Mouse (Mus musculus): ENCODE data around the gene Rptn. TPM values are rescaled to one million over a fixed set of nuclear protein-coding genes. Genes with fewer than 3 reads are reported as not detected.

Rptn gene
- polyA plus RNA-seq, 1 experiment from 2014 or later: not detected

Small RNA genes lying within 50 kb of the gene (microRNA-seq; reads per million reads assigned to microRNA genes)
- gene Gm22752 (not detected), gene Gm44353 (not detected)

Other genes with a start within 250 kb of the Rptn start
- not detected in 2 replicates for gene Crnn, start 248.9 kb upstream of the Rptn start, polyA plus RNA-seq (2015; fragmentation: Nextera tagmentation; extraction: Ambion mirVana)
- gene Flg2, start 196.4 kb upstream of the Rptn start, polyA plus RNA-seq (2015; fragmentation: Nextera tagmentation; extraction: Ambion mirVana): not detected in 2 replicates
- gene Flg, start 120.2 kb upstream of the Rptn start, polyA plus RNA-seq (2015; fragmentation: Nextera tagmentation; extraction: Ambion mirVana): not detected in 2 replicates
- 0.05 TPM in 1 of 2 replicates, not detected in the other for gene Hrnr, start 74.0 kb upstream of the Rptn start, polyA plus RNA-seq (2015; fragmentation: Nextera tagmentation; extraction: Ambion mirVana)
- gene Tchh, start 48.6 kb downstream of the Rptn start, polyA plus RNA-seq (2015; fragmentation: Nextera tagmentation; extraction: Ambion mirVana): 2.3 and 3.3 TPM in 2 replicates
- not detected in 2 replicates for gene Tchhl1, start 75.1 kb downstream of the Rptn start, polyA plus RNA-seq (2015; fragmentation: Nextera tagmentation; extraction: Ambion mirVana)
- 1,226 and 1,272 TPM in 2 replicates for gene S100a11, start 126.8 kb downstream of the Rptn start, polyA plus RNA-seq (2015; fragmentation: Nextera tagmentation; extraction: Ambion mirVana)
- 277 and 280 TPM in 2 replicates for gene S100a10, start 161.4 kb downstream of the Rptn start, polyA plus RNA-seq (2015; fragmentation: Nextera tagmentation; extraction: Ambion mirVana)

All from lung, embryonic 15.5 days (tissue).